Mouse (Mus musculus) bone marrow, adult 2 months (tissue): ENCODE measurements at regions not wholly inside any gene's neighbourhood (a gene's known extent, or its start where the extent isn't known, plus 50 kb on each side); places are given as distances from the start of the nearest gene placed in this dataset.

ENCODE experiments used
- H3K27ac ChIP-seq: fragments of 200-500 bp; 2 replicates; pipeline ENCODE4 v1.5.1; 2012; ENCODE audit warnings: low read depth, mild to moderate bottlenecking, control low read depth, inconsistent platforms, low read length; ENCODE audit not compliant: control insufficient read depth, poor library complexity, insufficient read depth
- H3K4me1 ChIP-seq: fragments of 200-500 bp; 2 replicates; pipeline ENCODE4 v1.6.1; 2011; ENCODE audit warnings: low read length; ENCODE audit not compliant: control insufficient read depth, insufficient read depth
- H3K4me3 ChIP-seq: fragments of 200-500 bp; replicated peaks from 2 replicates; pipeline ENCODE3; 2011; ENCODE audit warnings: mild to moderate bottlenecking, low read depth, low read length, control low read depth; ENCODE audit not compliant: control insufficient read depth
- CTCF ChIP-seq: fragments of 200-500 bp; IDR thresholded peaks from 2 replicates; pipeline ENCODE4 v1.5.1; 2011; ENCODE audit warnings: low read length, control low read depth; ENCODE audit not compliant: control insufficient read depth, insufficient read depth
- POLR2A ChIP-seq: fragments of 200-500 bp; IDR thresholded peaks from 2 replicates; pipeline ENCODE4 v1.6.1; 2011; ENCODE audit warnings: low read depth, mild to moderate bottlenecking, control low read depth, low read length, borderline replicate concordance; ENCODE audit not compliant: control insufficient read depth
- WGBS: fragments of 180-500 bp; shearing (Covaris S2); methylation state at CpG from one replicate; pipeline ENCODE4 v1.1.7; 2018; 5-methylcytosine and 5-hydroxymethylcytosine counted together

DNA sequence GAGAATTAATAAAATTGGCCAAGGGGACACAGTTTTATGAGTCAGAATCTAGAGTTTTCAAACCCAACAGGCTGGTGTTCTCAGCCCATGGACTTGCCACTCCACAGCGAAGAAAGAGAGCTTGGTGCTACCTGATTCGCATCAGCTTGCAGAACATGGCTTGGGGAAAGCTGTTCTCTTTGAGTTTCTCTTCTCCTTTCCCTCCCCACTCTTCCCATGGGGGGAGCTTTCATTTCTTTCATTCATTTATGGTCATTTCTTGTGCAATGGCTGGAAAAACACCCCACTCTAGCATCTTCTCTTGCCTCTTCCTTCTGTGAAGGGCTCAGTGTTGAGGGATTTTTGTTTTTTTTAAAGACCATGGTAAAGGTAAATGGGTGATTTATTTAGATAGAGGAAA is 286.5 kb upstream of the Kif2a start:
- 60% methylated on average over 2 of the region's 2 CpGs for WGBS
- TF ChIP-seq CTCF (no peak), POLR2A (no peak)
- H3K4me1 ChIP-seq: no peaks in the 10 kb centered on the region
- H3K4me3 ChIP-seq: no peak overlapping the region
- H3K27ac ChIP-seq: no peak overlapping the region

DNA sequence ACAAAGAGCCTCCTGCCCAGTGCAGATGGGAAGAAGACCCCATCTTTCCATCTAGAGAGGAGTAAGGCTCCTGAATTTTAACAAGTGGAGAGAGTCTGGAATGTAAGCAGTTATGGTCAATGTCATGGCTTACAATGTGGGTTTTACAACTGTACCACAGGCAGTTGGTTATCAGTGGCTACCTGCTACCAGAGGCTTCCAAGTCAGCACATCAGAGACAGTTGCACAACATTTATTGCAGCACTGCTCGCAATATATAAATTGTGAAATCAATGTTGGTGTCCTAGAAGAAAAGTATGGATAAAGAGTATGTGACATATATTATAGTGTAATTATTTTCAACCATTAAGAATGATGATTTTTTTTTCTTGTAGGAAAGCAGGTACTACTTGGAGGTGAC is 285.0 kb upstream of the Kif2a start:
- Histone ChIP-seq H3K4me3 (no peak overlapping the region), H3K27ac (no peak overlapping the region), H3K4me1 (no peaks in the 10 kb centered on the region)
- 33% methylated on average over 1 of the region's 1 CpGs for WGBS
- TF ChIP-seq POLR2A: no peak
- TF ChIP-seq CTCF: no peak

DNA sequence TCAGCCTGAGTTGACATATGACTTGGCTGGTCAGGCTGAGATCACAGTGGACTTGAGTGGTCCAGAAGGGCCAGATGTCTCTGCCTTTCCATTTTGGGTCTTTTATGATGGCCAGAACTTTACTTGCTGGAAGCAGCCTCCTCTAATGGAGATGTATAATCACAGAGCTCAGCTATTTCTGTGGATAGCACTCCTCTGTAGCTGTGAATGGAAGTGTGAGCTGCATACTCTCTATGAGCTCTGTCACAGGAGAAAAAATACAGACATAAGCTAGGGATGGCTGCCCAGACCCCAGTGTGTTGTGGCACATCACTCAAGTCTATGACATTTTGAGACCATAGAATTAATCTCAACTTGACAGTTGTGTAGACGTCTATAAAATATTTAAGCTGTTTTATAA is 284.3 kb upstream of the Kif2a start:
- TF ChIP-seq CTCF (no peak), POLR2A (no peak)
- no peak overlapping the region for H3K4me3 ChIP-seq
- no peak overlapping the region for H3K27ac ChIP-seq
- no peaks in the 10 kb centered on the region for H3K4me1 ChIP-seq
- 62% methylated on average over 1 of the region's 1 CpGs for WGBS

DNA sequence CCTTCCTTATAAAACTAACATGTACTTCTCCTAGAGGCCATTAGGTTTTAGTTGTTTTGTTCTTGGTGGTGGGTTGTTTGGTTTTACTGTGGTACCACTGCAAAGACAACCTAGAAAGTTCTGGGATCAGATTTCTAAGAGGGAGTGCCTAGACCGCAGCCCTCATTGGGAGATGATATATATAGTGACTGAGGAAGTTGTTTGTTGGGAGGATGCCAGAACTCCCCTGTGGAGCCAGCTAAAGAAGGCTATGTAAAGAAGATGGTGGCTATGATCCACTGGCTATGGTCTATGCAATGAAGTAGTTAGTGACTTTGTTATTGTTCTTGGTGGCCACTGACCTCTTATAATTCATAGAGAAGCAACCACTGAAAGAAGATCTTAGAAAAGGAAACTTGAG is 283.8 kb upstream of the Kif2a start:
- no peaks in the 10 kb centered on the region for H3K4me1 ChIP-seq
- WGBS: 25% methylated on average over 1 of the region's 1 CpGs
- H3K27ac ChIP-seq: no peak overlapping the region
- TF ChIP-seq CTCF (no peak), POLR2A (no peak)
- no peak overlapping the region for H3K4me3 ChIP-seq

DNA sequence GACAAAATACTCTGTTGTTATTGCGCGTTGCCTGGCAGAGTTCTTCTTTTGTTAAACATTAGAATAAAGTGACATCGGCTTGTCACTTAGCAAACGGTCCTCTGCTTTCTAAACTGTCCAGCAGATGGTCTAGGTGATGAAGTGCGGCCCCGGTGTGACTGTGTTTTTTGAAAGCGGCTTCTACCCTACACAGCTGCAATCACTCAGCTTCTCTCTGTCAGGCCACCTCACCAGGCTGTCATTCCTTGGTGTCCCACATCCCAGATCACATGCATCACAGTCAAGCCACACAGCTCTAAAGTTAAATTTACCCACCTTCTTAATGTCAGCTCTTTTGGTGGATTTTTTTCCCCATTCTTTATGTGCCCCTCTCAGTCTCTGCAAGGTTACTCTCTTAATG is 282.0 kb upstream of the Kif2a start:
- WGBS: 77% methylated on average over 7 of the region's 7 CpGs
- Histone ChIP-seq H3K4me1 (no peaks in the 10 kb centered on the region), H3K4me3 (no peak overlapping the region)

DNA sequence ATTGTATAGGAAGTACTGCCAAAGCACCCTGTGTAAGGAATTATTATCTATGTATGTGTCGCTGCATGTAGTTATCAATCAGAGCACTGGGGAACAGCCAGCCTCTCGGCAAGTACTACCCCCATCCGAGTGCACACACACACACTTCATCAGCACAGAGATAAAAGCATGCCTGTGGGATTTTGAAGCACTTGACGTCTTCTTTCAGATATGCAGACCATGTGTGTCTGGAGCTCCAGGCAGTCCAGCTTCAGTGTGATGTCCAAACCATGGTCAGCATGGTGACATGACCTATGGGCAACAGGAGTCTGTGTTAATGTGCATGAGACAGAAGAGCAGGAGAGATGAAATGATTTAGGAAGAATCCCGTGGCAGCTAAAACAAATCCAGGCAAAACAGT is 281.4 kb upstream of the Kif2a start:
- WGBS: 79% methylated on average over 5 of the region's 5 CpGs
- H3K27ac ChIP-seq: no peak overlapping the region
- TF ChIP-seq POLR2A: no peak
- TF ChIP-seq CTCF: no peak
- no peaks in the 10 kb centered on the region for H3K4me1 ChIP-seq
- H3K4me3 ChIP-seq: no peak overlapping the region

More for the DNA sequence above, 282.0 kb upstream of the Kif2a start:
- H3K27ac ChIP-seq: no peak overlapping the region
- no peak for TF ChIP-seq POLR2A

DNA sequence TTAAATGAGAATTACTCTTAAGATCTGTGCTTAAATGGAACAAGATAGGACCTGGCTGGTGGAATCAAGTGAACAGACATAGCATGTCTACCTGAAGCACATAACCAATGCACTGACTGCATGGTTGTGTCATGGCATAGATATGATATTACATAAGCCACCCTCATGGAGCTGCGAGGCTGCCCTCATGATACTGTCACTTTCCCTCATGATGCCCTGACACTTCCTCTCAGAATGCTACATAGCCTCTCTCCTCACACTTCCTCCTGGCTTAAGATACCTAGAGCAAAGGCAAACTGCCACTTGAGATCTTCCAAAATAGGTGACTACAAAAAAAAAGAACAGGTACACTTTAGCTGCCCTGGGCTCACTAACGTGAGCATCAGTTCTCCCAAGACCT is 278.9 kb upstream of the Kif2a start:
- WGBS: 42% methylated on average over 2 of the region's 2 CpGs
- TF ChIP-seq POLR2A: no peak
- TF ChIP-seq CTCF: no peak
- Histone ChIP-seq H3K4me3 (no peak overlapping the region), H3K27ac (no peak overlapping the region), H3K4me1 (no peaks in the 10 kb centered on the region)

DNA sequence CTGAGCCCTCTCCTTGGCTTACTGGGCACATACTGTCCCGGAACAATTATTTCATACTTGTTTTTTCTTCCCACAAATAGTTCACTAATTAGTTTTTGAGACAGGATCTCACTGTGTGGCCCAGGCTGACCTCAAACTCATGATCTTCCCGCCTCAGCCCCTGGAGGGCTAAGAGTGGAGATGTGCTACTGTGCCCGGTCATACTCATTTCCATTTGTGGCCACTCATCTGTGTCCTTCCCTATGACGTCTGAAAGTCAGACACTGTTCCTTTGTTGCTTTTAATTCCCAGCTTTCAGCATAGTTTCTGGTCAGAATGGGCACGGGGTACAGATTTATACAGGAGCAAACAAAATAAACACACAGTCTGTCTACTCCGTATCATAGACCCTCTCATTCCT is 242.7 kb upstream of the Kif2a start:
- 78% methylated on average over 6 of the region's 6 CpGs for WGBS
- no peak overlapping the region for H3K4me3 ChIP-seq
- TF ChIP-seq CTCF: no peak
- no peak for TF ChIP-seq POLR2A

DNA sequence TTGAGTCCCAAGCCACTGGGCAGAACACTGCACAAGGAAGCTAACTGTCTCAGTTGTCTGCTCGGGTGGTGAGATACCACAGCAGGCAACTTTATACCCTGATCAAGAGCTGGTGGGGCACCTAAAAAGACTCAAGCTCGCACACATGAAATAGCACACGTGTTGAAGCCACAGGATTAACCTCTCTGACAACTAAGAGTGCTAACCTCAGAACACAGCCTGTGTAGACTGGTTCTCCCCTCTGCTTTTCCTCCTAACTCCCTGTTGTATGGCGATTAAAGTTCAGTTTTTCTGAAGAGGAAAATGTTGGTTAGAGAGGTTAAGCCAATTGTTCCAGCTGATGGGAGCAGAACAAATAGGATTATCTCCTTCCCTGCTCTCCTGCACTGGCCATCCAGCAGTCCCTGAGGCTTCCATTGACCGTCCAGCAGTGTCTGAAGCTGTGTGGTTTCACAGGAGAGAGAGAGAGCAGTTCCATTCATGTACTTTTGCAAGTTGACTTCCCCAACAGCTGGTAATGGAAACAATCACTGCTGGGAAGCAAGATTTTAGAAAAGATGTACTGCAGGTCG is 239.6 kb upstream of the Kif2a start:
- H3K4me3 ChIP-seq: no peak overlapping the region
- no peak for TF ChIP-seq POLR2A
- TF ChIP-seq CTCF: no peak
- no peaks in the 10 kb centered on the region for H3K4me1 ChIP-seq
- WGBS: 61% methylated on average over 6 of the region's 6 CpGs
- no peak overlapping the region for H3K27ac ChIP-seq

More for the DNA sequence above, 242.7 kb upstream of the Kif2a start:
- Histone ChIP-seq H3K4me1 (no peaks in the 10 kb centered on the region), H3K27ac (no peak overlapping the region)
